Mouse (Mus musculus): Measurements from ENCODE around the gene Sept3.
"Not testable (repeated sequence)": the region's sequence is repeated elsewhere in the genome, so short reads cannot be mapped to it uniquely, and the experiment has no call there.

The Sept3 gene

DNA sequence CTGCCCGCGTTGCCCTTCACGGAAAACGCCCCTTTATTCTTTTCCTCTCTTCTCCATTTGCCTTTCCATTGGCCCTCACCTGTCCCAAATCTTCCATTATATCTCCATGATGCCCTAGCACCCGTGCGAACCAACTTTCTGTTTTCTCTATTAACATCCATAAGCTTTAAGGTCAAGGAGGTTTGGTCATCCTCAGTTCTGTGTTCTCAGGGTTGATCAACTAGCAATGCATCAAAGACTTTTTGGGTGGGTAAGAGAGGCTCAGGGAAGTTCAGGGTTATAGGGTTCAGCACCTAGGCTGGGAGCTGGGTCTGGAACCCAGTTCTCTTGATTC, at the start of gene Sept3:
Gene Sept3, plus strand, starts transcription at position 301 of the 334 bp plus-strand sequence.
- no peak for DNase-seq

DNA sequence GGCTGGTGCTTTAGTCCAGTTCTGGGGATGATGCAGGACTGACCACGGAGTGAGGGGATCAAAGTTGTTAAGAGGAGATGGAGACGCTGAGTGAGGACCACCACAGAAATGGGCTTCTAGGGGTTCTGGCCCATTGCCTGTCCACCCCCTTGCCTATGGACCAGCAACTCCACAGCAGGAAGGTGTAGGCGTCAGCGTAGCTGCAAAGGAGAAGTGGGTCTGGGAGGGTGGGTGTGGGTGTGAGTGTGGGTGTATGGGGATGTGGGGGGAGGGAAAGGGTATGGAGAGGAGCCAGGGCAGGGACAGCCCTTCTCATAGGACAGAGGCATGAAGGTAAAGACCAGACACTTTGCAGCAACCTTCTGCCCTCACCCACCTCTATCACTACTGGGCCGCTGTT, 48.9 kb upstream of the Sept3 start:
- no peak for DNase-seq

DNA sequence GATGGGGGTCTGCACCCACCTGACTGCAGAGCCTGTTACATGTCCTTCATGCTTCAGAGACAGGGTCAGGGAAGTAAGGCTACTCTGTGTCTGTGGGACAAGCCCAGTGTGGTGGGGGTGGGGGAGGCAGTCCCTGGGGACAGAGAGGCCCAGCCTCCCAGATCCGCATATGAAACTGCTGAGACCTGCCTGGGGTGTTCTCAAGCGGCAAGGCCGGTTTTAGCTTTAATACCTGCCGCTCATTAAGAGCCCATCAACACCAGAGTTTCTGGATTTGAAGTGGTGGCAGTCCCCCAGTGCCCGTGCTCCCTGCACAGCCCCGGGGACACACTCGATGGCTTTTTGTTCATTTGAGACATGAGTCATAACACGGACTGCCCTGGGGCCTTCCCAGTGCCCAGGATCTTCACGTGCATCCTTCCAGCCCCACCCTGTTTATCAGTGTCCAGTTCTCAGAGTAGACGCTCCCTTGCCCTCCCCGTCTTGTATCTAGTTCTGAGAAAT, 45.1 kb upstream of the Sept3 start:
- peak in 1 of 2 experiments; percentile 9 for DNase-seq

DNA sequence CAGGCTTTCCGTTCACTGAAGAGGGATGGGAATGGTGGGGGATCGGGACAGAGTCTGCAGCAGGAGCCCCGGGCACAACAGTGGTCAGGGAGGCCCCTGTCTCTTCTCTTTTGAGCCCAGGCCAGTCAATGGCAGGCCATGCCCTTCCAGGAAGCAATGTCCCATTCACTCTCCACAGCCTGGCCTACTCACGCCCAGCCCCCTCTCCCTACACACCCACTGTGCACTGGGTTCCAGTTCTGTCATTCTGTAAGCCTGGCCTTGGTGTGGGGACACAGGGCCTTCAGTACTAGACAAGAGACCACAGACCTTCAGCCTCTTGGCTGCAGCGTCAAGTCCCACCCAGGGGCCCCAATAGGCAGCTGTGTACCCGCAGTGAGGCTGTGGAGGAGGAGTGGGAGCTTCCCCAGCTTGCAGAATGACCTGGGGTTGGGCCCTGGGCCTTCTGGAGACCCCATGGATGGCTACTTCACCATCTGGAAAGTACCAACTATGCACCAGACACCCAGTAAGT, 44.5 kb upstream of the Sept3 start:
- DNase-seq: no peak

DNA sequence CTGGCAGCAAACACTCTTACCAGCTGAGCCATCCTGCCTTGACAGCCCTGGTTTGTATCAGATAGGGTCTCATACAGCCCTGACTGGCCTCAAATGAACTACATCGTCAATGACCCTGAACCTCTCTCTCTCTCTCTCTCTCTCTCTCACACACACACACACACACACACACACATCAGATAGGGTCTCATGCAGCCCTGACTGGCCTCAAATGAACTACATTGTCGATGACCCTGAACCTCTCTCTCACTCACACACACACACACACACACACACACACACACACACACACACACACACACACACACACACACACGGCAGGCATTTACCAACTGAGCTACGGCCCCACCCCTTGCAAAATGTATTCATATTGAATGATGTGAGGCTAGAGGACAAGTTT, 43.6 kb upstream of the Sept3 start:
- DNase-seq: no peak

DNA sequence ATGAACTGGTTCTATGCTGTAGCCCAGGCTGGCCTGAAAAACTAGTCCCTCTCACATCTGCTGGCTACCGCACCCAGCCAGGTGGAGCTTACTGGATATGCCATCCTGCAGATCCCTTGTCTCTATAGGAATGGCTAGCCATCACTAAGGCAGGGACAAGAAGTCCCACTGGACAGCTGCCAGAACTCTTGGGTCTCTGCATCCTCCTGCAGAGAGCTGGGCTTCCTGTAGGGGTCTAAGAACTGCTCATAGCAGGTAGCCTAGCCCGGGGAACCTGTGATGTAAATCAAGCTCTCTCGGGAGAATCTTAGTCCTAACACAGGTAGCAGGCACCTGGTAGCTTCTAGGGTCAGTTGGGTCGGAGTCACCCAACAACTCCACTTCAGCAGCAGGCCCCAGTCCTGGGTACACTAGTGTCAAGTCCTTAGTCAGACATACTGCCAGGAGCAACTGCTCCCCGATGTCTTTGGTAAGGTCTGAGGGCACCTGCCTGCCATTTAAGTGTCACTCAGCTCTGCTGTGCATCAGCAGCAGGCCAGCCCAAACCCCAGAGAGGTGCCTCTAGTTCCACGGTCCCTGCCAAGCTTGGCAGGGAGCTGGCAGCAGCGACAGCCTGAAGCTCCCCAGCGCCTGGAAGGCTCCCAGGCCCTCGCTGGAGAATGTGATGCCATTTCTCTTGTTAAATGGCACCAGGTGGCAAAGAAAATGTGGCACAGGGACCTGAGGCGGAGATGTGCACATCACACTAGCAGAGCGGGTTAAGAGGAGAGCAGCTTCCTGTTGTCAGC, 42.9 kb upstream of the Sept3 start:
- DNase-seq: peak in 1 of 2 experiments; percentile 4

DNA sequence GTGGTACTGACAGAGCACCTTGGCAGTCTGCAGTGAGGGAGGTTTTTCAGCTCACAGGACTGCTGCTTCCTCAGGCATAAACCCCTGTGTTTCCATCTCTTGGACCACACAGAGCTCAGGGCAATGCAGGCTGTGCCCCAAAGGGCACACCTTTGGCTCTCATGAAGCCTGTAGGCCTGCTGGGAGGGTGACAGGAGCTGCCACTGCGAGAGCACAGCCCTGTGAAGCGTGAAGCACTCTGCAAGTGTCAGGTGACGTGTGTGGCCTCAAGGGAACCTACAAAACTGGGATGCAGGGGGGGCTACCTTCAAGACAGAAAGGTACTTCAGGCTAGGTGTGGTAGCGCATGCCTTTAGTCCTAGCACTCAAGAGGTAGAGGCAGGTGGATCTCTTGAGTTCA, 42.0 kb upstream of the Sept3 start:
- DNase-seq: no peak

DNA sequence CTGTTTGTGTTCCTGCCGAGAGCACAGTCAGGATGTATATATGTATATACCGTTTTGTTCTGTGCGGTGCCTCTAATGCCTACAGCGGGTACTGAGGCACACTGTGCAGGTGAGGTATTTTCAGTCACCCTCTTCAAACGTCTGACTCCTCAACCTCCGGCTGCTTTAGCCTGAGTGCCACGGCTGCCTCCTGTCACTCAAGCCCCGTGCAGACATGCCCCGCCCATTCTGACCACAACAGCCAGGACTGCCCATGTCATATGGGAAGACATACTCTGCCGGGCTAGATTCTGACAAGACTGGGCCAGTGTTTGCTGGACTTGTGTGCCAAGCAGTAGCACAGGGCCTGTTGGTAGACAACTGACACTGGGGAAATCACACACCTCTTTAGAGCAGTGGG, 39.0 kb upstream of the Sept3 start:
- DNase-seq: no peak

DNA sequence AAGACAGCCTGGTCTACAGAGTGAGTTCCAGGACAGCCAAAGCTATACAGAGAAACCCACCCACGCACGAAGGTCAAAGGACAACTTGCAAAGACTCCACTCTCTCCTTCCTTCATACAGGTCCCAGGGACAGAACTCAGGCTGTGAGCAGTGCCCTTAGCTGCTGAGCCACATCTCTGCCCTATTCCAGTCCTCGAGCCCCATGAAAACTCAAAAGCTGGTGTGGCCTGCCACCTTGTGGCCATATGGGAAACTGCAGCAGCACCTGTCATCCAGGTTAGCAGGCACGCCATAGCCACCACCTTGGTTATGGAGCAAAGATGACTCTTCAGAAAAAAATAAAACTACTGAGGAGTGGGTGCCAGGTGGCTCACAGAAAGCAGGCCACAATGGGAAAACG, 38.1 kb upstream of the Sept3 start:
- peak; percentile 74 to 85 for DNase-seq

DNA sequence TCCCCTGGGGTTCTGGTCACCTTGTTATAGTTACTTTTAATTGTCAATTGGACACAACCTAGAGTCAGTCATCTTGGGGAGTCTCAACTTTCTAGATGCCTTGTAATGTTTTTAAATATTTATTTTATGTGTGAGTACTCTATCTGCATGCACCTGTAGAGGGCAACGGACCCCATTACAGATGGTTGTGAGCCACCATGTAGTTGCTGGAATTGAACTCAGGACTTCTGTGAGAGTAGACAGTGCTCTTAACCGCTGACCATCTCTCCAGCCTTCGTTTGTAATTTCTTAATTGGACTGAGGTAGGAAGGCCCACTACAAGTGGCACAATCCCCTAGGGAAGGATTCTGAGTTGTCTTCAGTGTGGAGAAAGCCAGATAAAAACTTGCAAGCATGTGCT, 31.4 kb upstream of the Sept3 start:
- DNase-seq: no peak

DNA sequence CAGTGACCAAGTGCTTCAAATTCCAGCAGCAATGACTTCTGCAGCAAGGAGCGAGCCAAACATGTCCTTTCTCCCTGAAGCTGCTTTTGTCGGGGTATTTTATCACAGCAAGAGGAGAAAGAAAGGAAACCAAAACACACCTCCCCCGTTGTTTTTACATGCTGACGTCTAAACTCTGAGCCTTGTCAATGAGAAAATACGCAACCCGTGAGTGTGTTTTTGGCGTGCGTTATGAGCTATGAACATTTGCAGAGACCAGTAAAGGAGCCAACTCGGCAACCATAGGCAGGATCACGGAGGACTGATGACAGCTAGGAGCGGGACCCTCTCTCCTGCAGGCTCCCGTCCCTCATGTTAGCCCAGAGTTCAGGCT, 31.0 kb upstream of the Sept3 start:
- no peak for DNase-seq

DNA sequence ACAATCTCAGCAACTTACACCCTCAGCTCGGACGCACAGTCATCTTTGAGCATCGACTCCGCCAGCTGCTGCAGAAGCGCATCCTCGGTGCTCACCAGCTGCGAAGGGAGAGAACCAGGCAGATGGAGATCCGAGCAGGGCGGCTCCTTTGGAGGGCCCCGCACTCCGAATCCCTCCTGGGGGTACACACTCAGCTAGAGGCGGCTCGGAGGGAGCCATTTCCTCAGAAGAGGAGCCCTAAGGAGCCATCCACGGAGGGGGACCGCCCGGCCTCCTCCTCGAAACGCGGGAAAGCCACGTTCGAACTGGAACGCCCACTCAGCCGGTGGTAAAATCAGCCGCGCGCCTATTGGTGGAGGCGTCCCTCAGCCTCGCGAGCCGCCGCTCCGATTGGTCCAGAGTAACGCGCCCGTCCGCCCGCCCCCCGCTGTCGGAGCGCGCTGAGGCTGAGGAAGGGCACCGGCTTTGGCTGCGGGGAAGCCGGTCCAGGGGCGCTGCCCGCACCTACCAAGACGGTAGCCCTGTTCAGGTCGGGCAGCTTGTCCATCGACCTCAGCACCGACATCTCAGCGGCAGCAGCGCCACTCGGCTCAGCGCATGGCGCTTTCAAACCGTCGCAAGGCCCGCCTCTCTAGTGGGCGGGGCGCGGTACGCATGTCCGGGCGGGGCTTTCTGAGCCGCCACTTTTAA, 30.4 kb upstream of the Sept3 start, which contains the start of gene Cenpm:
Gene Cenpm, minus strand, starts transcription at position 634 of the 690 bp plus-strand sequence.
- DNase-seq: peak; percentile 93 to 94

DNA sequence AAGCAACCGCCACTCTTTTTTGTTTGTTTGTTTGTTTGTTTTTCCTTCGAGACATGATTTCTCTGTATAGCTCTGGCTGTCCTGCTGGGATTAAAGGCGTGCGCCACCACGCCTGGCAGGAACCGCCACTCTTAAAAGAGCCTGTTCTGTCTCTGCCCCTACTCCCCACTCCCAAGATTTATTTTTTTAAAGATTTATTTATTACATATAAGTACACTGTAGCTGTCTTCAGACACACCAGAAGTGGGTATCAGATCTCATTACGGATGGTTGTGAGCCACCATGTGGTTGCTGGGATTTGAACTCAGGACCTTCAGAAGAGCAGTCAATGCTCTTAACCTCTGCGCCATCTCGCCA, 29.9 kb upstream of the Sept3 start:
- DNase-seq: not testable (repeated sequence)

DNA sequence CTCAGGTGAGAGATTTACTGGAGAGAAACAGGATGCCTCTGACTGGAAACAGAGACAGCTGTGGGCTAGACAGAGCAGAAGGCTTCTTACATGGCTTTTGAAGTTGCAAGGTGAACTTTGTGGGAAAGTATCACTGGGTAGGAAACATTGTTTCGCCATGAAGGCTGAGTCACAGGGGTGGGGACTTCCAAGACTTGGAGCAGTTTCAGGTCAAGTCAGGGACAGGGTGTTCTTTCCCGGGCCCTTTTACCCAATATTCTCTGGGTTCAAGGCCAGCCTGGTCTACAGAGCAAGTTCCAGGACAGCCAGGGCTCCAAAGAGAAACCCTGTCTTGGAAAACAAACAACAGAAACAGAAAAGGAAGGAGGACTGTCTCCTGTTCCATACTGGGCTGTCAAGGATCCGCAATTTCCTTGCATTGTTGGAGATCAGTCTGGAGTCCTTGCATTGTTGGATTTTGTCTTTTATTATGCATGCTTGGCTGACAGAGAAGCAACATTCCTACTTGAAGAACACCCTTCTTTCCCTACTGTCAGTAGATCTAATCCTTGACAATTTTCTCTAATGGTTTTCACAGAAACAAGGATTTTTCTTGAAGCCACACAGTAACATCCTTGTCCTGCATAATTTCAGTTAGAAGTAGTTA, 27.4 kb upstream of the Sept3 start:
- DNase-seq: no peak

DNA sequence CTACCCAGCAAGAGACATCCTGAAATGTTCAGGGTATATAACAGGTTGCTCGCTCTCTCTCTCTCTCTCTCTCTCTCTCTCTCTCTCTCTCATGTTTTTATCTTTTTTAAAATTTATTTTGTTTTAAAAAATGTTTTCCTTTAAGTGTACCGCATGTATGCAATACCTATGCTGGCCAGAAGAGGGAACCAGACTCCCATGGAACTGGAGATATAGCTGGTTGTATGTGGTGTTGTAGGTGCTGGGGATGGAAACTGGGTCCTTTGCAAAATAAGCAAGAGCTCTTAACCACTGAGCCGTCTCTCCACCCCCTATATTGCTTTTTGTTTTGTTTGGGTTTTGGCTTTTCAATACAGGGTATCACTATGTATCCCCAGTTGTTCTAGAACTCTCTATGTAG, 23.1 kb upstream of the Sept3 start:
- DNase-seq: no peak

DNA sequence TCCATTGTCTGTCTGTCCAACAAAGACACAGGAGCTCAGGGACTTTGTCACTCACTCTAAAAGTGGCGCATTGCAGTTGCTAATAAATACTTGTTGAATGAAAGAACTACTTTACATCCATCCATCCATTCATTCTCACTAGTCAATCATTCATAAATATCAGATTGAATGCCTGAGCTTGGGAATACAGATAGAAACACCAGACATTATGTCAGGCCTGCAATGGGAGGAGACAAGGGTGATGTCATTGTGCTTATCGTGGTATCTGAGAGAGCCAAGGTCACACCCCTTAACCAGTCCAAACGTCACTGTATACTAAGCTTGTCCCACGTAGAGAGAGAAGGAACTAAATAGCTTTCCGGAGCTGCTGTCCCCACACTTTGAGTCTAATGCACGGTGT, 22.6 kb upstream of the Sept3 start, which contains the start of gene 1500009C09Rik:
Gene 1500009C09Rik, plus strand, starts transcription at position 301 of the 400 bp plus-strand sequence.
- DNase-seq: no peak

DNA sequence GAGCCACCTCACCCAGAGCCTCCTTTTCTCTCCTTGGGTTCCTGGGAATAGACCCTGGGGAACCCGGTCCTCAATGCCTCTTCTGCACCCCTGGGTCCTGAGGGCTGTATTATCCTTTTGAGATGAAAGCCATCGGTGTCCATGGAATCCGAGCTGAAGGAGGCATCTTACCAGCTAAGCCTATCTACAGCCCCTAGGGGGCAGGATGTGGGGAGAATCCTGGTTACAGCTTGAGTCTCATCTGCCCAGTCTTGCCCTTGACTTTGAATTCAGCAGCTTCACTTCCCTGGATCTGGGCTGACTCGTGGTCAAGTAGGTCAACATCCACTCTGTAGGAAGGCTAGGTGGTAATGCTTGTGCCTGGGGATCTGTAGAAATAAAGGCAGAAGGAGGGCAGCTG, 19.4 kb upstream of the Sept3 start:
- DNase-seq: no peak

DNA sequence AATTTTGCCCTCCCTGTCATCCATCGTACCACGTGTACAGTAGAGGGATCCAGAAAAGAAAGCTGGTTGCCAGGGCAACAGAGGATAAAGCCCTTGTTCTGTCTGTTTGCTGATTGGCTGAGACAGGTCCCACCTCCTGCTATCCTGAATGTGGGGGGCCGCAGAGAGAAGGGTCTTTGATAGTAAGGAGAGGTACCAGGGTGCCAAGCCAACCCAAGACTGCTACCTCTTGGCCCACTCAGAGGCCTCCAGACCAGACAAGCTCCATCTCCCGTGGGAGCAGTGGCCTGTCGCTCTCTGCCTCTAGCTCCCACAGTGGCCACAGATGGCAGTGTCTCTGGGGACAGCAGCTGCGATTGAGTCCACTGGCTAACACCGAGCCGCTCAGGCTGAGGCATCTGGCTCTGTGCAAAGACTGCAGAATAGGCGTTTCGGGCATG, 18.7 kb upstream of the Sept3 start:
- no peak for DNase-seq

DNA sequence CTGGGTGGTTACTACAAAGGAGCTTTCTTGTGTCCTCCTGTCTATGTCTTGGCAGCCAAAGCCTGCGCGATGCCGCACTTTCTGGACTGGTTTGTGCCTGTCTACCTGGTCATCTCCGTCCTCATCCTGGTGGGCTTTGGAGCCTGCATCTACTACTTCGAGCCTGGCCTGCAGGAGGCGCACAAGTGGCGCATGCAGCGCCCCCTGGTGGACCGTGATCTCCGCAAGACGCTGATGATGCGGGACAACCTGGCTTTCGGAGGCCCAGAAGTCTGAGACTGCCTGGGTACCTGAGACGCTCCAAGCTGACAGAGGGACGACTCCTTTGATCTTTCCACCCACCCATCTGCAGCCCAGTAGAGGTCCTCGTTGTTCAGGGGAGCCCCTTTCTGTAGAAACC, 15.2 kb upstream of the Sept3 start:
- peak; percentile 70 to 78 for DNase-seq

DNA sequence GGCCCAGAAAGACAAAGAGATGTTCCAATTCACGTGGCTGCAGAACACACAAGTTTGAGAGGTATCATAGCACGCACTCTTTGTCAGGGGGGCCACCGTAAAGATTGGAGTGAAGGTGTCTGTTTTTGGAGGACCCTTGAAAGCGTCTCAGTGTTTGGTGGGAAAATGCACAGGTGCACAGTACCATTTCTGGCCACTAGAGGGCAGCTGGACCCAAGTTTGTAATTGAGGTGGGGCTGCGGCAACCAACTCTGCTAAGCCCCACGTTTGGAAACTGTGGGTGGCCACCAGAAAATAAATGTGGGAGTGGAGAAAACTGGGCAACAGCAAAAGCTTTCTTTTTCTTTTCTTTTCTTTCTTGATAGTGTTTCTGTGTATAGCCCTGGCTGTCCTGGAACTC, 8.3 kb upstream of the Sept3 start:
- DNase-seq: peak; percentile 43 to 72

DNA sequence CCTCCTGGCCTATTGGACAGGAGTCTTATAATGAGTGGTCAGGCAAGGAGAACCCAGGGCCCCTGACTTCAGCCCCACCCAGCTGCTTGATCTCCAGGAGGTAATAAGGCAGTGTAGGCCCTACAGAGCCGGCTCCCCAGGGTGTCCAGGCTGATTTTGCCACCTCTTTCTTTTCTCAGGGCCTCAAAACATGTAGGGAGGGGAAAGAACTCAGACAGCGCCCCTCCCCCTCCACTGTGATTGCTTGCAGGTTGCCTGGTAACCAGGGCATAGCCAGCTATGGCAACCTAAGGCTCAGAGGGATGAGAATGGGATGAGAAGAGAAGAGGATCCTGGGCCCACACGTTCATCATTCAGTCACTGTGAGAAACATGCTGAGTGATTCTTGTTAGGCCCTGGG, 6.5 kb upstream of the Sept3 start:
- DNase-seq: no peak

DNA sequence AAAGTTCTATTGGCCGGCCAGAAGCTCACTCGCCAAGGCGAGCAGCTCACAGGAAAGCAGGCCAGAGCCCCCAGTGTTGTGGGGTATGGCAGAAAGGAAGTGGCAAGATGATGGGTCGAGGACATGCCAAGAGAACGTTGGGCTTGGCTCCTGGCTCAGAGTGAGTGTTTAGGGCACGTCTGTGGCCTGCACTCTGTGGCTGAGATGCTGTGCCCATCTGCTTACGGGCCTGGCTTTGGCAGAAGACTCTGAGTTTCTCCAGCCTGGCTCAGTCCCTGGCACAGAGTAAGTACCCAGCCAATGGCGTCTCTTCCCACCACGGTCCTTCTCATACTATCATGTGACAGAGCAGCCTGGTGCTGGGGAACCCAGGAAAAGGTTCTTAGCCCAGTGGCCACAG, 5.9 kb upstream of the Sept3 start:
- DNase-seq: no peak

DNA sequence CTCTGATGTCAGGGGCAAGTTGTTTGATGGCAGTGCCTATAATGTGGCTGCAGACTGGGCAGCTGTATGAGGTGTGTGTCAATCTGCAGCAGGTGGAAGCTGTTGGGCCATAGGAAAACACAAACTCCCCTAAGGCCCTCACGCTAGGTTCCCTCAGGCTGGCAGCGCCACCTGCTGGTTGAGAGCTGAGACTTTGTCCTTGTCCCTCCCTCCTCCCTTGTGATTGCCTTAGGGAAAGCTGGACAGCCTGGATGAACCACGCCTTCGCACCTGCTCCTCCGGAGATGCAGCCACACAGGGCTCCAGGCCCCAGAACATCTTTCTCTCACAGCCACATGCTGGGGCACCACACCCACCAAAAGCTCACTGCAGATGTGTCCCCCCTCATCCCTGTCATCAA, 3.5 kb upstream of the Sept3 start:
- peak; percentile 56 to 68 for DNase-seq

DNA sequence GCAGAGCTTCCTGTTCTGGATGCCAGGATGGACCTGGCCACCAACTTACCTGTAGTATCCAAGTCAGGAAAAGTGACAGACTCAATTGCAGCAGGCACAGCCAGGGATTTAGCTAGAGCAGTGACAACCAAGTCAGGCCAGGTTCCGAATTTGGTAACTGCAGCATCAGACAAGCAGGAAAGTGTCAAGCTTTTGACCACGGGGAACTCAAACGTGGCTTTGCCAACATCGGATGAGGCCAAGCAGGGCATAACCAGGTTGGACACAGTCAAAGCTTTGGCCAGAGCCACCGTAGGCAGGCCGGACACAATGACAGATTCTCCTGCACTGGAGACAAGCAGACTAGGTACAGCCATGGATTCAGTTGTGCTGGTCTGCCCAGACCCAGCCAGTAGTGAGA, 2.4 kb upstream of the Sept3 start:
- DNase-seq: no peak

Measured in lung, postnatal 4 days (tissue).